Mouse (Mus musculus): ENCODE data around the gene Spindoc. TPM values are rescaled to one million over a fixed set of nuclear protein-coding genes. Genes with fewer than 3 reads are reported as not detected.
"Not testable (repeated sequence)": the region's sequence is repeated elsewhere in the genome, so short reads cannot be mapped to it uniquely, and the experiment has no call there.

Gene Spindoc
- polyA plus RNA-seq, 1 experiment = 10.3 TPM

- no peak overlapping the region for H3K4me3 ChIP-seq (ENCODE audit: extremely low read depth, insufficient read depth, insufficient read length)
- WGBS = 80% methylated on average over 6 of the region's 6 CpGs
- no peaks in the 10 kb centered on the region for H3K36me3 ChIP-seq (ENCODE audit: control insufficient read depth, insufficient read depth, low read length)
- TF ChIP-seq CTCF (IDR thresholded peaks at IDR 0.05; ENCODE audit: extremely low read depth, insufficient read depth, insufficient read length, insufficient replicate concordance) = no peak
- TF ChIP-seq POLR2A (IDR thresholded peaks at IDR 0.05; ENCODE audit: low read depth, low read length) = no peak
- no peak for DNase-seq (ENCODE audit: low read depth in 1 of 2, low spot score in 2 of 2)
- H3K27me3 ChIP-seq (ENCODE audit: control insufficient read depth, insufficient read depth, low read length) = no peaks in the 10 kb centered on the region
- no peaks in the 10 kb centered on the region; the same call in 1 of the 2 replicates for H3K4me1 ChIP-seq (ENCODE audit: control insufficient read depth, insufficient read depth, insufficient read length)
- no peak overlapping the region for H3K27ac ChIP-seq (ENCODE audit: insufficient read depth, low read length)
These were observed 5.7 kb upstream of the Spindoc start for GRCm38 (mm10) chr19:7388488-7388887.

GRCm38 (mm10) chr19:7386042-7386441, 3.2 kb upstream of the Spindoc start:
- WGBS = 67% methylated on average over 2 of the region's 2 CpGs
- H3K27me3 ChIP-seq (ENCODE audit: control insufficient read depth, insufficient read depth, low read length) = no peaks in the 10 kb centered on the region
- DNase-seq (ENCODE audit: low read depth in 1 of 2, low spot score in 2 of 2) = no peak

GRCm38 (mm10) chr19:7382248-7382902, 419 bp downstream of the Spindoc start:
- Histone ChIP-seq H3K4me3 (ENCODE audit: extremely low read depth, insufficient read depth, insufficient read length) (peak overlapping the region; percentile 77), H3K27me3 (ENCODE audit: control insufficient read depth, insufficient read depth, low read length) (no peaks in the 10 kb centered on the region), H3K36me3 (ENCODE audit: control insufficient read depth, insufficient read depth, low read length) (no peaks in the 10 kb centered on the region), H3K4me1 (ENCODE audit: control insufficient read depth, insufficient read depth, insufficient read length) (no peaks in the 10 kb centered on the region), H3K27ac (ENCODE audit: insufficient read depth, low read length) (peak overlapping the region; percentile 31)
- 1% methylated on average over 51 of the region's 60 CpGs for WGBS
- peak in 1 of 2 experiments; percentile 40 for DNase-seq (ENCODE audit: low read depth in 1 of 2, low spot score in 2 of 2)
- TF ChIP-seq CTCF (IDR thresholded peaks at IDR 0.05; ENCODE audit: extremely low read depth, insufficient read depth, insufficient read length, insufficient replicate concordance) (no peak), POLR2A (IDR thresholded peaks at IDR 0.05; ENCODE audit: low read depth, low read length) (no peak)

More at GRCm38 (mm10) chr19:7386042-7386441, 3.2 kb upstream of the Spindoc start:
- TF ChIP-seq POLR2A (IDR thresholded peaks at IDR 0.05; ENCODE audit: low read depth, low read length) (no peak), CTCF (IDR thresholded peaks at IDR 0.05; ENCODE audit: extremely low read depth, insufficient read depth, insufficient read length, insufficient replicate concordance) (no peak)
- H3K4me1 ChIP-seq (ENCODE audit: control insufficient read depth, insufficient read depth, insufficient read length) = no peaks in the 10 kb centered on the region; the same call in 1 of the 2 replicates
- no peaks in the 10 kb centered on the region for H3K36me3 ChIP-seq (ENCODE audit: control insufficient read depth, insufficient read depth, low read length)
- H3K27ac ChIP-seq (ENCODE audit: insufficient read depth, low read length) = no peak overlapping the region
- no peak overlapping the region for H3K4me3 ChIP-seq (ENCODE audit: extremely low read depth, insufficient read depth, insufficient read length)

- Histone ChIP-seq H3K36me3 (ENCODE audit: control insufficient read depth, insufficient read depth, low read length) (no peaks in the 10 kb centered on the region), H3K4me3 (ENCODE audit: extremely low read depth, insufficient read depth, insufficient read length) (peak overlapping the region; percentile 77; the same call in 1 of the 2 replicates), H3K27me3 (ENCODE audit: control insufficient read depth, insufficient read depth, low read length) (no peaks in the 10 kb centered on the region), H3K27ac (ENCODE audit: insufficient read depth, low read length) (no peak overlapping the region), H3K4me1 (ENCODE audit: control insufficient read depth, insufficient read depth, insufficient read length) (no peaks in the 10 kb centered on the region)
- DNase-seq (ENCODE audit: low read depth in 1 of 2, low spot score in 2 of 2) = no peak
- 30% methylated on average over 8 of the region's 8 CpGs for WGBS
- TF ChIP-seq CTCF (IDR thresholded peaks at IDR 0.05; ENCODE audit: extremely low read depth, insufficient read depth, insufficient read length, insufficient replicate concordance) (no peak), POLR2A (IDR thresholded peaks at IDR 0.05; ENCODE audit: low read depth, low read length) (no peak)
These were observed 917 bp downstream of the Spindoc start for GRCm38 (mm10) chr19:7381906-7382247.

- Histone ChIP-seq H3K4me1 (ENCODE audit: control insufficient read depth, insufficient read depth, insufficient read length) (no peaks in the 10 kb centered on the region), H3K4me3 (ENCODE audit: extremely low read depth, insufficient read depth, insufficient read length) (no peak overlapping the region), H3K36me3 (ENCODE audit: control insufficient read depth, insufficient read depth, low read length) (peaks cover 14% of the 10 kb centered on the region), H3K27me3 (ENCODE audit: control insufficient read depth, insufficient read depth, low read length) (no peaks in the 10 kb centered on the region), H3K27ac (ENCODE audit: insufficient read depth, low read length) (no peak overlapping the region)
- 83% methylated on average over 2 of the region's 2 CpGs for WGBS
- TF ChIP-seq CTCF (IDR thresholded peaks at IDR 0.05; ENCODE audit: extremely low read depth, insufficient read depth, insufficient read length, insufficient replicate concordance) (no peak), POLR2A (IDR thresholded peaks at IDR 0.05; ENCODE audit: low read depth, low read length) (no peak)
- no peak for DNase-seq (ENCODE audit: low read depth in 1 of 2, low spot score in 2 of 2)
These were observed 5.2 kb downstream of the Spindoc start for GRCm38 (mm10) chr19:7377639-7378038.

GRCm38 (mm10) chr19:7374491-7374890, 8.3 kb downstream of the Spindoc start:
- Histone ChIP-seq H3K4me1 (ENCODE audit: control insufficient read depth, insufficient read depth, insufficient read length) (no peaks in the 10 kb centered on the region), H3K27me3 (ENCODE audit: control insufficient read depth, insufficient read depth, low read length) (no peaks in the 10 kb centered on the region), H3K4me3 (ENCODE audit: extremely low read depth, insufficient read depth, insufficient read length) (no peak overlapping the region), H3K27ac (ENCODE audit: insufficient read depth, low read length) (no peak overlapping the region), H3K36me3 (ENCODE audit: control insufficient read depth, insufficient read depth, low read length) (peaks cover 21% of the 10 kb centered on the region)
- WGBS = 95% methylated on average over 8 of the region's 8 CpGs
- TF ChIP-seq POLR2A (IDR thresholded peaks at IDR 0.05; ENCODE audit: low read depth, low read length) (no peak), CTCF (IDR thresholded peaks at IDR 0.05; ENCODE audit: extremely low read depth, insufficient read depth, insufficient read length, insufficient replicate concordance) (no peak)
- no peak for DNase-seq (ENCODE audit: low read depth in 1 of 2, low spot score in 2 of 2)

GRCm38 (mm10) chr19:7369469-7369868, 13.3 kb downstream of the Spindoc start:
- H3K27me3 ChIP-seq (ENCODE audit: control insufficient read depth, insufficient read depth, low read length); H3K27ac ChIP-seq (ENCODE audit: insufficient read depth, low read length); H3K4me1 ChIP-seq (ENCODE audit: control insufficient read depth, insufficient read depth, insufficient read length); DNase-seq (ENCODE audit: low read depth in 1 of 2, low spot score in 2 of 2); H3K4me3 ChIP-seq (ENCODE audit: extremely low read depth, insufficient read depth, insufficient read length): not testable (repeated sequence)
- H3K36me3 ChIP-seq (ENCODE audit: control insufficient read depth, insufficient read depth, low read length) = peaks cover 20% of the 10 kb centered on the region
- WGBS = 93% methylated on average over 4 of the region's 4 CpGs

Measured in spleen, adult 2 months (tissue).